Mouse (Mus musculus) urinary bladder, adult 18-20 months (tissue): ENCODE data around the gene Lexm.

Experiments used
- DNase-seq, 2 experiments: peaks; one replicate each; pipeline ENCODE4 v3.0.0; 2022; ENCODE audit warnings: low spot score in 2 of 2, mixed read lengths in 2 of 2

Gene Lexm

GRCm38 (mm10) chr4:106582428-106583153 is 34.5 kb downstream of the Lexm start:
- peak in 1 of 2 experiments; percentile 52 for DNase-seq

- DNase-seq, result no peak
Observed at GRCm38 (mm10) chr4:106581865-106582204, 35.2 kb downstream of the Lexm start.

GRCm38 (mm10) chr4:106581176-106581864 is 35.7 kb downstream of the Lexm start:
- DNase-seq, result no peak

- DNase-seq, result no peak
Observed at GRCm38 (mm10) chr4:106577511-106577910, 39.5 kb downstream of the Lexm start.

GRCm38 (mm10) chr4:106575022-106575421 is 42.0 kb downstream of the Lexm start:
- DNase-seq, result no peak

GRCm38 (mm10) chr4:106571081-106571724 is 45.8 kb downstream of the Lexm start:
- DNase-seq, result no peak

GRCm38 (mm10) chr4:106569680-106570079 is 47.4 kb downstream of the Lexm start:
- DNase-seq, result no peak

GRCm38 (mm10) chr4:106564161-106564560 is 52.9 kb downstream of the Lexm start:
- no peak for DNase-seq

- DNase-seq, result no peak
Observed at GRCm38 (mm10) chr4:106562837-106563790, 53.9 kb downstream of the Lexm start.

GRCm38 (mm10) chr4:106562006-106562405 is 55.0 kb downstream of the Lexm start:
- no peak for DNase-seq

GRCm38 (mm10) chr4:106560846-106561781 is 55.9 kb downstream of the Lexm start, which contains the start of gene Dhcr24:
Dhcr24 (plus strand) TSS chr4:106561038.
- peak; percentile 81 to 86 for DNase-seq

- no peak for DNase-seq
Observed at GRCm38 (mm10) chr4:106560213-106560845, 56.7 kb downstream of the Lexm start.

GRCm38 (mm10) chr4:106559343-106560212 is 57.5 kb downstream of the Lexm start:
- no peak for DNase-seq

GRCm38 (mm10) chr4:106557978-106558377 is 59.1 kb downstream of the Lexm start:
- DNase-seq, result no peak

- no peak for DNase-seq
Observed at GRCm38 (mm10) chr4:106557262-106557661, 59.8 kb downstream of the Lexm start.

GRCm38 (mm10) chr4:106550516-106551166 is 66.4 kb downstream of the Lexm start:
- DNase-seq, result peak; percentile 36 to 42

GRCm38 (mm10) chr4:106548113-106548512 is 68.9 kb downstream of the Lexm start:
- DNase-seq, result no peak

- no peak for DNase-seq
Observed at GRCm38 (mm10) chr4:106546896-106547295, 70.1 kb downstream of the Lexm start.
